Mouse (Mus musculus) intestine, postnatal 0 days (tissue): ENCODE measurements around the gene Cdx2. TPM values are rescaled to one million over a fixed set of nuclear protein-coding genes. Genes with fewer than 3 reads are reported as not detected.
A peak's percentile ranks its signal among the peaks of the same experiment; 100 is the strongest.

Experiments
- ATAC-seq: fragments of 200-750 bp; cut with Nextera tagmentation; 2 replicates; pipeline ENCODE4 v1.8.0; 2017; ENCODE audit warnings: mild to moderate bottlenecking, moderate TSS enrichment, moderate library complexity
- H3K27ac ChIP-seq: fragments of 300-500 bp; sonication (generic); 2 replicates; pipeline ENCODE4 v1.5.1; 2014; ENCODE audit warnings: mild to moderate bottlenecking, low read depth, low read length, moderate library complexity
- H3K27me3 ChIP-seq: fragments of 300-500 bp; sonication (generic); replicated peaks from 2 replicates; pipeline ENCODE4 v1.6.1; 2014; ENCODE audit warnings: low read length, mixed read lengths; ENCODE audit not compliant: control insufficient read depth, insufficient read depth
- H3K36me3 ChIP-seq: fragments of 300-500 bp; sonication (generic); 2 replicates; pipeline ENCODE4 v1.6.1; 2014; ENCODE audit warnings: mild to moderate bottlenecking, moderate library complexity; ENCODE audit not compliant: control insufficient read depth, insufficient read depth
- H3K4me1 ChIP-seq: fragments of 300-500 bp; sonication (generic); replicated peaks from 2 replicates; pipeline ENCODE4 v1.6.1; 2014; ENCODE audit warnings: antibody characterized with exemption, low read length, mixed read lengths; ENCODE audit not compliant: control insufficient read depth, insufficient read depth
- H3K4me2 ChIP-seq: fragments of 300-500 bp; sonication (generic); replicated peaks from 2 replicates; pipeline ENCODE4 v1.6.1; 2014; ENCODE audit warnings: low read depth, mild to moderate bottlenecking, moderate library complexity
- H3K4me3 ChIP-seq: fragments of 300-500 bp; sonication (generic); 2 replicates; pipeline ENCODE4 v1.5.1; 2014; ENCODE audit warnings: low read depth, low read length
- H3K9ac ChIP-seq: fragments of 300-500 bp; sonication (generic); 2 replicates; pipeline ENCODE4 v1.6.1; 2014; ENCODE audit warnings: mild to moderate bottlenecking, low read depth, low read length
- H3K9me3 ChIP-seq: fragments of 300-500 bp; sonication (generic); 2 replicates; pipeline ENCODE4 v1.6.1; 2016; ENCODE audit warnings: mixed run types; ENCODE audit not compliant: control insufficient read depth
- CTCF ChIP-seq: sonication (generic); IDR thresholded peaks from 2 replicates; pipeline ENCODE4 v1.5.1; 2016; ENCODE audit warnings: low read depth, mild to moderate bottlenecking, control low read depth, antibody characterized with exemption, moderate library complexity
- WGBS: fragments of 180-500 bp; shearing (Covaris S2); extraction: QIAGEN DNeasy Blood & Tissue Kit; methylation state at CpG from one replicate; pipeline ENCODE4 v1.1.7; 2014; 5-methylcytosine and 5-hydroxymethylcytosine counted together
- polyA plus RNA-seq: library from polyadenylated mRNA; unstranded; fragments of >200 nt; fragmentation: Nextera tagmentation; extraction: Ambion mirVana; gene quantifications from 2 replicates; pipeline ENCODE4 v1.2.1, GENCODE M21; 2015

The Cdx2 gene
- polyA plus RNA-seq, 1 experiment from 2014 or later, result 35.0 TPM

DNA sequence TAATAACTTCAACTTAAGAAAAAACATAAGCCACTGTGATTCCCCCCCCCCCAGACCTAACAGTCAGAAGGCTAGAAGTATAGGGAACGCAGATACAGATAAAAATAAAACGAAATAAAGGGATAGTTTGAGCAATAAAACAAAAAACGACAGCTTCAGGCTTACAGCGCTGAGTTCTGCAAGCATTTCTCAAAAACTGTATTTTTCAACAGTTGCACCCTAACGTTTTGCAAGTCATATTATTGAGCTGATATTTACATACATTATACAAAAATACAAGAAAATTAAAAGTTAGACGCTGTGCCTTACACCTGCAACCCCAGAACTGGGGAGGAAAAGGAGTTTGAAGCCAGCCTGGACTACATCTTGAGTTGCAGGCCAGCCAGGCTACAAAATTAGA lies 37.7 kb downstream of the Cdx2 start:
- Histone ChIP-seq H3K36me3 (no peaks in the 10 kb centered on the region), H3K4me3 (peak overlapping the region; percentile 51), H3K27me3 (peaks cover 64% of the 10 kb centered on the region), H3K9ac (no peak overlapping the region), H3K4me2 (peak overlapping the region; percentile 69), H3K4me1 (no peaks in the 10 kb centered on the region; the same call in 1 of the 2 replicates), H3K27ac (no peak overlapping the region; the same call in 1 of the 2 replicates), H3K9me3 (no peaks in the 10 kb centered on the region)
- no peak for ATAC-seq
- TF ChIP-seq CTCF, result no peak
- WGBS, result 15% methylated on average over 6 of the region's 6 CpGs

DNA sequence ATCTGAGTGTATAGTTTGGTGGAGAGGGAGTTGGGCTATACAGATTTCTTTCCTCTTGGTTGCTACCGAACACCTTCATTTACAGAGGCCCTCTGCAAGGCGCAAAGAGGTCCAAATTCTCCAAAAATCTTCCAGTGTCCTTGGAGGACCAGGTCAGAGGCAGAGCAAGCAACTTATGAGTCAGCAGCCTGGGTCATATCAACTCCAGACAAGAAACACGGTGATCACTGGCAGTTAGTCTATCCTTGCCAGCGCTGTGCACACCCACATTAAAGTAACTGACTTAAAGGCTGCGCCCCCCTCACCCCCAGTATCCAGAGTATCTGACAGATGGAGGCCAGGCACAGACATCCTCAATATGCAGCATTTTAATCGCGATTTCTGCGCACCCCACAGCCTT lies 38.3 kb downstream of the Cdx2 start:
- H3K27ac ChIP-seq, result no peak overlapping the region; the same call in 1 of the 2 replicates
- WGBS, result 8% methylated on average over 8 of the region's 8 CpGs
- H3K27me3 ChIP-seq, result peaks cover 60% of the 10 kb centered on the region
- no peaks in the 10 kb centered on the region for H3K36me3 ChIP-seq
- H3K4me2 ChIP-seq, result peak overlapping the region; percentile 35; the same call in 1 of the 2 replicates
- no peaks in the 10 kb centered on the region for H3K9me3 ChIP-seq
- TF ChIP-seq CTCF, result no peak
- H3K9ac ChIP-seq, result no peak overlapping the region
- no peak overlapping the region for H3K4me3 ChIP-seq
- no peak for ATAC-seq
- H3K4me1 ChIP-seq, result no peaks in the 10 kb centered on the region; the same call in 1 of the 2 replicates

DNA sequence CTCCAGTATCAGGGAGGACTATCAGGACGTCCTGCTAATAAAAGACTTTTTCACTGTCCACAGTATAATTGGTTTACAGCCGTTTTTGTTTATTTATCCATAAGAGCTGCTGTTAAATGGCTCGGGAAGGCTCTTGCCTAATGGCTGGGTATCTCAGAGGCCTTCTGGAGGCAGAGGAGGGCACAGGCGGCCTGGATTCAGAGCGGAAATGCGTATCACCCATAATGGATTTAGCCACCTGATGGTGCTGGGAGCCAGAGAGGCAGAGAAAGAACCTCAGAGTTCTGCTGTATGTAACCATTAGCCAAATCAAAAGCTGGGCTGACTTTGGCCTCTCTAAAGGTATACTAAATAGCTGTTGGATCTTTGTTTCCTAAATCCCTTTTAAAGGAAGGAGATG lies 39.6 kb downstream of the Cdx2 start:
- no peak overlapping the region for H3K4me3 ChIP-seq
- H3K27ac ChIP-seq, result no peak overlapping the region
- no peaks in the 10 kb centered on the region for H3K9me3 ChIP-seq
- H3K27me3 ChIP-seq, result peaks cover 48% of the 10 kb centered on the region
- WGBS, result 7% methylated on average over 6 of the region's 6 CpGs
- TF ChIP-seq CTCF, result no peak
- H3K9ac ChIP-seq, result no peak overlapping the region
- H3K4me1 ChIP-seq, result no peaks in the 10 kb centered on the region; the same call in 1 of the 2 replicates
- no peaks in the 10 kb centered on the region for H3K36me3 ChIP-seq
- H3K4me2 ChIP-seq, result no peak overlapping the region
- ATAC-seq, result no peak

DNA sequence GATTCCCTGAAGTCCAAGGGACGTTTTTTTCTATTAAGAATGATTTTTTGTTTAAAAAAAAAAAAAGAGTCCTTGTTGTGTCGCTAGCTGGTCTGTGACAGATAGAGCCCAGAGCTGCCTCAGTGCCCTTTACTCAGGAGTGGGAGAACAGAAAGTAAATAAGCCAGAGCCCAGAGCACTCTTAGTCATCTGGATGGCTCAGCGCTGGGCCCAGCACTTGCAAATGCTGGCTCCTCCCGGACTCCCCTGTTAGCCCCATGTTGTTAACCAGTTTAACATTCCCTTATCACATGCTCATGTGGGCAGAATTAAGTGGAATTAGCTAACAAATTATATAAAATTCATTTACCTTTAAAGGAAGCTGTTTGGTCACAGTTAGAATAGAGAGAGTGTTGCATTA lies 43.1 kb downstream of the Cdx2 start:
- H3K4me1 ChIP-seq, result no peaks in the 10 kb centered on the region; the same call in 1 of the 2 replicates
- whole genome bisulfite sequencing, result 11% methylated on average over 4 of the region's 4 CpGs
- H3K4me3 ChIP-seq, result no peak overlapping the region
- H3K9ac ChIP-seq, result no peak overlapping the region
- no peaks in the 10 kb centered on the region for H3K9me3 ChIP-seq
- no peak for TF ChIP-seq CTCF
- no peak for ATAC-seq
- H3K4me2 ChIP-seq, result no peak overlapping the region
- H3K27me3 ChIP-seq, result peaks cover 21% of the 10 kb centered on the region
- H3K36me3 ChIP-seq, result no peaks in the 10 kb centered on the region
- H3K27ac ChIP-seq, result no peak overlapping the region

DNA sequence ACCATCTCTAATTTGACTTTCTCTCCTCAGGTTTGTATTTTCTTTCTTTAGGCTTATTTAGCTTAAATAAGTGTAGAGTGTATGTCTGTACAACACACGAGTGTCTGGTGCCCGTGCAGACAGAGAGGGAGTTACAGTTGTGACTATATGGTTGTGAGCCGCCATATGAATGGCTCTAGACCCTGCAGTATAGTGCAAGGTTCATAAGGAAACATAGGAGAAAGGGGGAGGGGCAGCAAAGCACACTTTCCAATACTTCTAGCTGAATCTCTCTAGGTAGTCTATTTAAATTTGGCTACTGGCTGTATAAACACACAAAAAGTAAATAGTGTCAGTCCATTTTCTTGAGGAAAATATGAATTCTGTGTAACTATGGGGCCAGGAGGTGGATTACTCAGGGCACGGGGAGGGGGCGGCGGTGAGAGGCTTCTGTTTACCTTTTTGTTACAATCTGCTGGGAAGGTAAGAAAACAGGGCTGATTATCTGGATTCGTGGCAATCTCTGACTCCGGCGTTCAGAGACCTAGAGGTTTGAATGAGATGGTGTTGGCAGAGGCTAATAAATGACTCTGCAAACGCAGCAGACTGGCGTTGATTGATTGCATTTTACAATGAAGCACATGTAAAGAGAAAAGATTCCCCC lies 45.0 kb downstream of the Cdx2 start:
- no peak for ATAC-seq
- H3K9me3 ChIP-seq, result no peaks in the 10 kb centered on the region
- H3K27me3 ChIP-seq, result peaks cover 6% of the 10 kb centered on the region; the same call in 1 of the 2 replicates
- 17% methylated on average over 11 of the region's 11 CpGs for WGBS
- no peak overlapping the region for H3K4me2 ChIP-seq
- H3K9ac ChIP-seq, result no peak overlapping the region
- H3K4me1 ChIP-seq, result no peaks in the 10 kb centered on the region
- H3K36me3 ChIP-seq, result no peaks in the 10 kb centered on the region
- H3K27ac ChIP-seq, result 0 out of 2 replicates have a peak overlapping the region, but pooled peaks have one; percentile 41
- no peak for TF ChIP-seq CTCF
- H3K4me3 ChIP-seq, result no peak overlapping the region

DNA sequence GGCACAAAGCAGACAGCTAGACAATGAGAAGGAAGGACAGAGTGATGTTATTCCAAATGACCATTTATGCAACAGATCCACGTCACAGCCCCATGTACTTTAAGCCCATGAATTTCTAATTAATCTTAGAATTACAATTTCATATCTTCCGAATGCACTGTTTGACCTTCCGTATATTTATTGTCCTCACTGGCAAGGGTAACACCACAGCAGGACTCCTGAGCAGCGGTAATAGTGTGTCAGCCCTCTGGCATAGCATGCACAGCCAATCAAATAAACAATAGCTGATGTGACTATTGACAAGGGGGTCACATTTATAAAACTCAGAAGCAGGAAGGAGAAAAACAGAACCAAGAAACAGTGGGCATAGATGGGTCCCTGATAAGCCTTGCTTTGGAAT lies 46.3 kb downstream of the Cdx2 start:
- Histone ChIP-seq H3K9ac (no peak overlapping the region), H3K4me1 (no peaks in the 10 kb centered on the region), H3K27me3 (peaks cover 2% of the 10 kb centered on the region; the same call in 1 of the 2 replicates), H3K4me2 (no peak overlapping the region), H3K9me3 (no peaks in the 10 kb centered on the region), H3K27ac (peak overlapping the region; percentile 15; the same call in 1 of the 2 replicates), H3K36me3 (no peaks in the 10 kb centered on the region), H3K4me3 (no peak overlapping the region)
- ATAC-seq, result peak; percentile 53; the same call in 1 of the 2 replicates
- WGBS, result 66% methylated on average over 4 of the region's 4 CpGs
- TF ChIP-seq CTCF, result no peak
